Mouse (Mus musculus) adrenal gland, adult 2 months (tissue): Measurements from ENCODE around the gene Aqp12. TPM values are rescaled to one million over a fixed set of nuclear protein-coding genes. Genes with fewer than 3 reads are reported as not detected.
A peak's percentile ranks its signal among the peaks of the same experiment; 100 is the strongest.

Source experiments
- DNase-seq: peaks from one replicate; pipeline ENCODE4 v3.0.0; 2021
- polyA plus RNA-seq: library from polyadenylated mRNA; depleted of rRNA; stranded (reverse); fragments of >200 nt; gene quantifications from 2 replicates; pipeline ENCODE4 v1.2.3, GENCODE M21; 2012; rRNA removed
- total RNA-seq, 2 experiments: library from RNA; stranded (reverse); gene quantifications; 2 replicates each; pipeline ENCODE4 v1.2.3; 2021

Gene Aqp12
- total and polyA plus RNA-seq, 3 experiments = 0.26 TPM; not detected in 2

DNA sequence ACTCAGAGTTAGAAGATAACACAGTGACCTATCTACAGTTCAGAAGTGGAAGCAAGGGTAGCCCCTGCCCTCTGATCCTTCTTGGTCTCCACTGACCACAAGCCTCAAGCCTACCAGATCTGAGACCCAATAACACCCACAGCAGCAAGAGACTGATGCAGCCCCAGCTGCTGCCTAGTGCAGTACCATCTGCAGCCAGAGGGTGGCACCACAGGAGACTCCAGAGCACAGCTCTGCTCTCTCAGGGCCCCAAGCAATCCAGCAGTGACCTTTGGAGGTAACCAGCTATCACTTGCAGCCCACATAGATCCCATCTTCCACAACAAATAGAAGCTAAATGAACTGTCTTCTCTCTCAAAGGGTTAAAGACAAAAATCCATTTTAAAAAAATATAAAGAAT, 8.3 kb downstream of the Aqp12 start:
- DNase-seq = peak; percentile 85

DNA sequence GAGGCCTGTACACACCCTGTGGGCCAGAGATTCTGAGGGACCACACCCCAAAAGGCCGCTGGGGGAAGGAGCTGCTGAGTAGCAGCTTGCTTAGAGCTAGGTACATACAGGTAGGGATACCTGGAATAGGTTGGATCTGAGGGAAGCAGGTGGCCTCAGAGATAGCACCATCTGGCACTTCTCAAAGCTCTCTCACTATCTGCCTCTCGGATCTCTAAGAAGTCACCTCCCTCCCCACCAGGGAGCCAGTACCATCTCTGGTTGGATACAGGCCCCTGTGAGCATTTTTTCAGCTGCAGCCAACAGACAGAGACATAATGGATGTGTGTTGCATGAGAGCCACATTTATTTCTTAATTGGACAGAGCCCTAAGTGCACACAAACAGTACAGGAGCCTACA, 9.0 kb downstream of the Aqp12 start:
- DNase-seq = no peak

DNA sequence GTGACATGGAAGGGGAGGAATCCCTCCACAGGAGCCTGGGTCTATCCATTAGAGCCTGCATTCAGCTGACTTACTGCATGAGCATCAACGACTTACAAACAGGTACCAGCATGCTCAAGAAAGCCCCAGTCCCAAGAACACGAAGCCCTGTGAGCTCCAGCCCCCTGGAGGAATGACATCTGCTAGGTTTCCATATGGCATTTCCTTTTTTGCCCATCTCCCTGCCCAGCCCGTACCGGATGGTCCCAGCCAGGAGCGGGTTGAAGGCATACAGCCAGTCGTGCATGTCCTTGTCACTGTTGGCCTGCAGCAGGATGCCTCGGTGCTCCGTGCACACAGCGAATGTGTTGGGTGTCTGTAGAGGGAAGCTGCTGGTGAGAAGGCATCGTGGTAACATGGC, 12.6 kb downstream of the Aqp12 start:
- no peak for DNase-seq

DNA sequence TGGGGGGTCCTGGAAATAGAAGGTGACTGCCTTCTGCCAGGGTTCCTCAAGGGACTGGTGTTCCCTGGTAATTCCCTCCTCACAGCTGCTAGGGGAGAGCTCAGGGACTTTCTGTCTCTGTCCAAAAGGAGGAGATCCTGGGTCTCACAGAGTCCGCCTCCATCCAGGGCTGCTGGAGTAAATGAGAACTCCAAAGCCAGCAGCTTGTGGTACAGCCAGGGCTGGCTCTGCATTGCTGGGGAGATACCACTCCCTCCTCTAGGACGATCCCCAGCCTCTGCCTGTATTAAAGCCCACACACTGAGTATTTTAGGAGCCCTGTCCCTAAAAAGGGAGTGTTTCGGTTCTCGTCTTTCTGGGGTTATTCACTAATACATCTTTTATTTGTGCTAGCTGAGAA, 14.5 kb downstream of the Aqp12 start:
- no peak for DNase-seq

DNA sequence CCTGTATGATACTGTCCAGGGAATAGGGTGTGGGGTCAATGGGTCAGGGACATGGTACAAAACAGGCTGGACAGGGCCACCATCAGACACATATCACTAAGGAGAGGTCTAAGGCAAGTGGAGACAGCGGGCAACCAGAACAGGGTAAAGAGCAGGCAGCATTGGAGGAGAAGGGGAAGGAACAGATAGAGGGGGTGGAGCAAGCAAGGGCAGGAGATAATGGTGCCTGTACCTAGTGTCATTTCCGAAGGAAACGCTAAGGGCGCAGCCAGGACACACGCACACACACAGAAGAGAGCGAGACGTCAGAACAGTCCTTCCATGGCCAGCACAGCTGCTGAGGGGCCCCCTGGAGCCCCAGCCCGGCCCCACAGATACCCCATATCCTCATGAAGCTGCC, 20.5 kb downstream of the Aqp12 start:
- no peak for DNase-seq

DNA sequence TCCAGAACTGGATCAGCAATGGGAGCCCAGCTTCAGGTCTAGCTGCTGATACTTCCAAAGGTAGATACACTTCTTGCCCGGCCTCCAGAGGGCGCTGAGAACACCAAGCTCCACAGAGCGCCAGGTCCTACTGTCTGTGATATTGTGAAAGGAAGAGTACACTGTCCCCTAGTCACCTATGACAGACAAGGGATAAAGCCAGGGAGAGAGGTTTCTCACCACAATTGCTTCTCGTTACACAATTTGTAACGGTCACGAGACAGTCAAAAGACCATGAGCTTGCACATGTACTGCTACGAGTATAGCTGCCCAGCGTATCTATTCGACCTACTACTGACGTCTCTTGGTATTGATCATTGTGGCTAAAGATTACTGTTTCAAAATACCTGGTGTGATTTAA, 23.3 kb downstream of the Aqp12 start:
- DNase-seq = no peak

DNA sequence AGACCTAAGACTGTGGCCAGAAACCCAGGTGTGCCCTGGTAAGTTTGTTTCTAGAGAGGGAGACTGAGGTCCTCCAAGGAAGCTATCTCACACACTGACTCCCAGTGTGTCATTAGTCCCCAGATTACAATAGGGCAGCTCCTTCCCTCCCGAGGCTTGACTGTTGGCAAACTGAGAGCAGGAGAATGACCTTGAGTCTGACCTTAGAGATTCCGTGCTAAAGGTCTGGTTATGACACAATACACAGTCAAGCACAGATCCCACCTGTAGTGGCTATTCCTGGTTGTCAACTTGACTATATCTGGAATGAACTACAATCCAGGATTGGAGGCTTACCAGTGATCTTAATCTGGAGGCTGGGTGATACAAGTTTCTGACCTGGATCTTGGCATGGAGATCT, 23.9 kb downstream of the Aqp12 start:
- DNase-seq = no peak

DNA sequence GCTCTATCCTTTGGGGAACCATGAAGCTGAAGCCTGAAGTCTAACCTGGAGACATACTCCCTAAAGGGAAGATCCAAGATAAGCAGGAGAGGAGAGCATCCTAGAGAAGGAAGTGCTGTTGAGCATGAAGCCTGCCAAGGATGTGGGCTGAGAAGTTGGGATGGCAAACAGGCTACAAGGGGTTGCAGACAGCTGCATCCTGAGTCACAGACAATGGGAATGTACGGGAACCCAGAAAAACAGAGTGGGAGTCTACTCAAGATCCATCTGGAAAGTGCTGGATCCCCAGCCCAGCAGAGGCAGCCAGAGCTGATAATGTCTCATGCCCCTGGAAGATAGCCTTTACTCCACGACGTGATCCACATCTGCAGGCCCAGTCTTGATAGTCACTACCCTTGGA, 25.1 kb downstream of the Aqp12 start:
- DNase-seq = no peak

DNA sequence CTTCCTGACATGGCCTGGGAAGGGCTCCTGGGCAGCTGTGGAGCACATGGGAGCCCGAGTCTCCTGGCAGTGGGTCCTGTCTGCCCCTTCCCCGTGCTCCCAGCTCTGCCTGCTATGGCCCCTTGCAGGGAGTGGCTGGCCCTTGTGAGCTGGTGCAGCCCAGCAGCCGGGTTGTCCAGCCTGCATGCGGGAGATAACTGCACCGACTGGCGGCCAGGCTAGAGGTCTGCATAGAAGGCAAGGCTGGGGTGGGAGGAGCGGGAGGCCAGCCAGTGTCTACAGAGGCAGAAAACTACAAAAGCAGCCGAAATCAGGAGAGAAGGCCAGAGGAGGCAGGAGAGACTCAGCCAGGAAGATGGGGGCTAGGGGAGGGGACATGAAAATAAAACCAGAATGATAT, 27.9 kb downstream of the Aqp12 start:
- no peak for DNase-seq

DNA sequence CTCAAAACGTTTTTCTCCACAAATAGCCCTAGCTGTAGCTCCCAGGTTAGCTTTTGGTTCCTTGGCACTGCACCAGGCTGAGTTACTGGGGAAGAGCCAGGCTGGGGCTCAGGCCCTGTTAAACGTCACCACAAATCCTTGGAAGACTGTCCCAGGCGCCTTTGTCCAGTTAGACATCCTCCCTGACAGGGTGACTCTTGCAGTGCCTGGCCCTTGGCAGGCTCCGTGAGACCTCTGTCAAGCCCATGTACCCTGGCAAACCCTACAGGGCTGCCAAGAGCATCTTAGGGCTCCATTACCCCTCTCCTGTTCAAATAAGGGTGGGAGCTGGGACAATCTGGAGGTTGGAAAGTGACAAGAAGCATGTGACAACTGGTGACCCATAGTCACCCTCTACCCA, 29.8 kb downstream of the Aqp12 start:
- DNase-seq = no peak

DNA sequence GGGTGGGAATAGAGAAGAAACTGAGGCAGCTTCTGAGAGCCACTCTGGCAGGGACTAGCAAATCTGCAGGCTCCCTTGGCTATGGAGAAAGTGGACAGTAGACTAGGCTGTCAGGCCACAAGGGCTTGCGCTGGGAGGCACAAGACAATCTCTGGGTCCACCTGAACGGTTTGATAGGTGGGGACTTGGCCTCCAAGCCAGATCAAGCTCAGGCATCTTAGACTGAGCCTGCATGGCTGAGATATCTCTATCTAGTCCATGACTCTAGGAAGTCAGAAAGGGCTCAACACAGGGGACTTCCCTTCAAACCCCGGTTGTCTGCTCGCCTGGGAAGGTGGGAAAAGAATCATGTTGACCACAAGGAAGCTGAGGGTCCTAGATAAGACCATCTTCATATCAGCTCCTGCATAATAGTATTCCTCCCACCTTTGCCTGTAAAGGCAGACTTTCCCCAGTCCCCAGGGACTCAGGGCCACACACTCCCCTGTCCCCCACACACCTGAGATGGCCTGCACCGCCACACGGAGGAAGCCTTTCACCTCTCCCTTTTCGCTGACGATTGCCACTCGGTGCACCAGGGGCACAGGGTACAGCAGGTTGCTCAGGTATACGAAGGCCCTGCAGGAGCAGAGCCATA, 40.1 kb downstream of the Aqp12 start:
- DNase-seq = no peak

DNA sequence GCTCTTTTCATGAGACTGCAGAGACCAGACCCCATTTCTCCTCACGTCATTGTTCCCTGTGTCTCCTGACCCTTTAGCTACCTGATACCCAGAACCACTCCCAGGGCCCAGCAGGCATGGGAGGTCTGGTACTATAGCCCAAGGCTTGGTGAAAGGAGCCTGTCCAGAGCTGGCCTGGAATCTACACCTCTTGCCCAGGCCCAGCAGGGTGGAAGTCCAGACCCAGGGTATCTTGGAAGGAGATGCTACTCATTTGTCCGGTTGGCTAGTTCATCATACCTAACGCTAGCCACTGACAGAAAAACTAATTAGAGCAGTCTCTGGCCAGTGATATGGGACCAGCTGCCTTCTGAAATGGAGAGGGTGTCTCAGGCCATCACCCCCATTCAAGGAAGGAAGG, 43.9 kb downstream of the Aqp12 start:
- DNase-seq = no peak

DNA sequence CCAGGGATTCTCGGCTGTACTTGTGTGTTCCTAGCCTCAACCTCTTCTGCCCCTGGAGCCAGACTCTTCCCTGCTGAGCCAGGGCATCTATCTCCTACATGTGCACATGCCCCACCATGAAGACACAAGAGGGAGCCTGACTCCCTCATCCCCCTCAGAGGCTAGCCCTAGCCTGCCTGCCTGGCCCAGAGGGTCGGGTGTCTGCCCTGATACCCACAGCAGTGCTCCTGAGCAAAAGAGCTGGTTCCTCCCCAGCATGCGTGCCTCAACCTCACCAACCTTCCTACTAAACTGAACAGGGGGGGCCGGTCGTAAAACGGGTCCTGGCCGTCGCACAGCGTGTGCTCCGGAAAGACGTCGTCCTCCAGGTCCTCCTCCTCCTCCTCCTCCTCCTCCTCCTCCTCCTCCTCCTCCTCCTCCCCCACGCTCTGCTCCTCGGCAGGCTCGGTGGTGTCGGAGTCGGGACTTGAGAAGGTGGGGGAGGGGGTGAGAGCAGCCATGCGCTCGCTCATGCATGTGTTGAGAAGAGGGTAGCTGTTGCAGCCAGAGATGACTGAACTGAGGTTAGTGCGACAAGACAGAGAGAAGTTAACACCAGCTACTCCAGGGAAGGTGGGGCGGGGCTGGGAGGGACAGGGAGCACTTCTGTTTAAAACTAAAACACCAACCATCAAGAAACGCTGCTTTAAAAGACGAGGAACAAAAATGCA, 45.1 kb downstream of the Aqp12 start:
- DNase-seq = no peak

Other genes with a start within 250 kb of the Aqp12 start
- gene Gpc1, start 174.7 kb upstream of the Aqp12 start, total RNA-seq = 10 to 100 TPM; 61.7 to 84.3 TPM
- 43.3 and 49.8 TPM in 2 replicates for gene Gpc1, start 174.7 kb upstream of the Aqp12 start, polyA plus RNA-seq
- 1 to 10 TPM in 1 of 2 experiments, under 1 TPM in 1; 0.69 to 1.0 TPM for gene Ankmy1, start 103.4 kb upstream of the Aqp12 start, total RNA-seq
- 0.18 and 0.26 TPM in 2 replicates for gene Ankmy1, start 103.4 kb upstream of the Aqp12 start, polyA plus RNA-seq
- 10 to 100 TPM; 12.5 to 17.2 TPM for gene Dusp28, start 99.4 kb upstream of the Aqp12 start, total RNA-seq
- gene Dusp28, start 99.4 kb upstream of the Aqp12 start, polyA plus RNA-seq = 97.2 and 107 TPM in 2 replicates
- 10 to 100 TPM; 71.2 to 90.8 TPM for gene Rnpepl1, start 95.6 kb upstream of the Aqp12 start, total RNA-seq
- gene Rnpepl1, start 95.6 kb upstream of the Aqp12 start, polyA plus RNA-seq = 524 and 593 TPM in 2 replicates
- 10 to 100 TPM; 16.1 to 18.3 TPM for gene Capn10, start 72.0 kb upstream of the Aqp12 start, total RNA-seq
- 45.9 and 50.7 TPM in 2 replicates for gene Capn10, start 72.0 kb upstream of the Aqp12 start, polyA plus RNA-seq
- gene Gpr35, start 55.5 kb upstream of the Aqp12 start, total RNA-seq = 1 to 10 TPM in 1 of 2 experiments, under 1 TPM in 1; 0.76 to 2.2 TPM
- gene Gpr35, start 55.5 kb upstream of the Aqp12 start, polyA plus RNA-seq = 1.2 and 2.1 TPM in 2 replicates
- gene Kif1a, start 95.6 kb downstream of the Aqp12 start, total RNA-seq = 10 to 100 TPM; 33.6 to 43.0 TPM
- gene Kif1a, start 95.6 kb downstream of the Aqp12 start, polyA plus RNA-seq = 25.7 and 29.0 TPM in 2 replicates
- gene Agxt, start 128.9 kb downstream of the Aqp12 start, total RNA-seq = under 1 TPM in 1 of 2 experiments, not detected in 1; 0.92 TPM
- 0.44 TPM in 1 of 2 replicates, not detected in the other for gene Agxt, start 128.9 kb downstream of the Aqp12 start, polyA plus RNA-seq
- not detected for gene 2310007B03Rik, start 154.6 kb downstream of the Aqp12 start, total RNA-seq
- not detected in 2 replicates for gene 2310007B03Rik, start 154.6 kb downstream of the Aqp12 start, polyA plus RNA-seq
- not detected for gene Crocc2, start 162.4 kb downstream of the Aqp12 start, total RNA-seq
- 0.02 TPM in 1 of 2 replicates, not detected in the other for gene Crocc2, start 162.4 kb downstream of the Aqp12 start, polyA plus RNA-seq
- gene Sned1, start 229.5 kb downstream of the Aqp12 start, total RNA-seq = 10 to 100 TPM; 13.8 to 18.6 TPM
- gene Sned1, start 229.5 kb downstream of the Aqp12 start, polyA plus RNA-seq = 30.9 and 34.9 TPM in 2 replicates